Mouse (Mus musculus) brain, embryonic 14.5 days (tissue): ENCODE results near the gene Ms4a4d. TPM values are rescaled to one million over a fixed set of nuclear protein-coding genes. Genes with fewer than 3 reads are reported as not detected.
"Not testable (repeated sequence)": the region's sequence is repeated elsewhere in the genome, so short reads cannot be mapped to it uniquely, and the experiment has no call there.

Experiments used
- DNase-seq: peaks from one replicate; pipeline ENCODE4 v3.0.0-alpha.2; 2011; ENCODE audit warnings: low read depth
- CTCF ChIP-seq: fragments of 200-500 bp; IDR thresholded peaks from 2 replicates; pipeline ENCODE4 v1.5.1; 2012; ENCODE audit warnings: inconsistent platforms, mild to moderate bottlenecking, moderate library complexity, borderline replicate concordance; ENCODE audit not compliant: insufficient read depth, insufficient read length; ENCODE audit errors: extremely low read depth
- POLR2A ChIP-seq: fragments of 200-500 bp; IDR thresholded peaks from 2 replicates; pipeline ENCODE4 v1.6.1; 2012; ENCODE audit warnings: mild to moderate bottlenecking, inconsistent platforms, borderline replicate concordance; ENCODE audit not compliant: poor library complexity, insufficient read depth, insufficient read length, severe bottlenecking; ENCODE audit errors: extremely low read depth
- polyA plus RNA-seq: library from polyadenylated mRNA; depleted of rRNA; stranded (reverse); fragments of >200 nt; gene quantifications from 2 replicates; pipeline ENCODE4 v1.2.3, GENCODE M21; 2012; rRNA removed

Gene Ms4a4d
- polyA plus RNA-seq: 0.11 TPM in 1 of 2 replicates, not detected in the other

- DNase-seq: no peak
These were observed at the start of gene Ms4a4d for GRCm38 (mm10) chr19:11536593-11536992. Gene Ms4a4d, plus strand, starts transcription at chr19:11536801.

GRCm38 (mm10) chr19:11491406-11492189 is 45.0 kb upstream of the Ms4a4d start:
- DNase-seq: no peak
- TF ChIP-seq CTCF (no peak), POLR2A (no peak)

More at GRCm38 (mm10) chr19:11536593-11536992, at the start of gene Ms4a4d:
- TF ChIP-seq POLR2A (no peak), CTCF (no peak)

GRCm38 (mm10) chr19:11492671-11493070 is 43.9 kb upstream of the Ms4a4d start:
- no peak for TF ChIP-seq CTCF
- TF ChIP-seq POLR2A: no peak
- DNase-seq: no peak

- no peak for TF ChIP-seq POLR2A
- no peak for TF ChIP-seq CTCF
- DNase-seq: no peak
These were observed 42.1 kb upstream of the Ms4a4d start for GRCm38 (mm10) chr19:11494519-11494918.

GRCm38 (mm10) chr19:11496361-11496760 is 40.2 kb upstream of the Ms4a4d start:
- TF ChIP-seq CTCF: no peak
- TF ChIP-seq POLR2A: no peak
- DNase-seq: no peak

GRCm38 (mm10) chr19:11497300-11497699 is 39.3 kb upstream of the Ms4a4d start:
- DNase-seq: not testable (repeated sequence)

- no peak for TF ChIP-seq POLR2A
- no peak for TF ChIP-seq CTCF
- no peak for DNase-seq
These were observed 35.8 kb upstream of the Ms4a4d start for GRCm38 (mm10) chr19:11500796-11501195.

GRCm38 (mm10) chr19:11501326-11501725 is 35.3 kb upstream of the Ms4a4d start:
- TF ChIP-seq CTCF (no peak), POLR2A (no peak)
- DNase-seq: no peak

- TF ChIP-seq CTCF (no peak), POLR2A (no peak)
- DNase-seq: no peak
These were observed 31.7 kb upstream of the Ms4a4d start for GRCm38 (mm10) chr19:11504857-11505256.

GRCm38 (mm10) chr19:11513458-11513857 is 23.1 kb upstream of the Ms4a4d start:
- DNase-seq: no peak
- no peak for TF ChIP-seq POLR2A
- TF ChIP-seq CTCF: no peak

- no peak for DNase-seq
- TF ChIP-seq CTCF: no peak
- no peak for TF ChIP-seq POLR2A
These were observed 20.4 kb upstream of the Ms4a4d start, which contains the start of gene Ms4a6b for GRCm38 (mm10) chr19:11516246-11516645. Gene Ms4a6b, plus strand, starts transcription at chr19:11516512.

GRCm38 (mm10) chr19:11516845-11517244 is 19.8 kb upstream of the Ms4a4d start:
- TF ChIP-seq POLR2A (no peak), CTCF (no peak)
- no peak for DNase-seq

- not testable (repeated sequence) for DNase-seq
These were observed 19.2 kb upstream of the Ms4a4d start for GRCm38 (mm10) chr19:11517373-11517772.

- DNase-seq: not testable (repeated sequence)
These were observed 18.2 kb upstream of the Ms4a4d start for GRCm38 (mm10) chr19:11518356-11518755.
